Mouse (Mus musculus): ENCODE measurements around the gene Phlpp1.

- TF ChIP-seq CTCF (conservative IDR thresholded peaks at IDR 0.05; ENCODE audit: low read length): no peak
- TF ChIP-seq NANOG (IDR thresholded peaks at IDR 0.05; ENCODE audit: borderline replicate concordance, low read length): no peak
Measured at GRCm38 (mm10) chr1:106185461-106185924, 13.9 kb downstream of the Phlpp1 start.

All from E14TG2a.4 (cell line).